Mouse (Mus musculus) ZHBTc4 (cell line): ENCODE results near the gene Tshz2.

Source experiments
- DNase-seq: peaks from one replicate; pipeline ENCODE4 v3.0.0-alpha.2; 2011; ENCODE audit warnings: low read depth, low spot score

Gene Tshz2

GRCm38 (mm10) chr2:169630070-169630469, 2.7 kb upstream of the Tshz2 start:
- no peak for DNase-seq

DNA sequence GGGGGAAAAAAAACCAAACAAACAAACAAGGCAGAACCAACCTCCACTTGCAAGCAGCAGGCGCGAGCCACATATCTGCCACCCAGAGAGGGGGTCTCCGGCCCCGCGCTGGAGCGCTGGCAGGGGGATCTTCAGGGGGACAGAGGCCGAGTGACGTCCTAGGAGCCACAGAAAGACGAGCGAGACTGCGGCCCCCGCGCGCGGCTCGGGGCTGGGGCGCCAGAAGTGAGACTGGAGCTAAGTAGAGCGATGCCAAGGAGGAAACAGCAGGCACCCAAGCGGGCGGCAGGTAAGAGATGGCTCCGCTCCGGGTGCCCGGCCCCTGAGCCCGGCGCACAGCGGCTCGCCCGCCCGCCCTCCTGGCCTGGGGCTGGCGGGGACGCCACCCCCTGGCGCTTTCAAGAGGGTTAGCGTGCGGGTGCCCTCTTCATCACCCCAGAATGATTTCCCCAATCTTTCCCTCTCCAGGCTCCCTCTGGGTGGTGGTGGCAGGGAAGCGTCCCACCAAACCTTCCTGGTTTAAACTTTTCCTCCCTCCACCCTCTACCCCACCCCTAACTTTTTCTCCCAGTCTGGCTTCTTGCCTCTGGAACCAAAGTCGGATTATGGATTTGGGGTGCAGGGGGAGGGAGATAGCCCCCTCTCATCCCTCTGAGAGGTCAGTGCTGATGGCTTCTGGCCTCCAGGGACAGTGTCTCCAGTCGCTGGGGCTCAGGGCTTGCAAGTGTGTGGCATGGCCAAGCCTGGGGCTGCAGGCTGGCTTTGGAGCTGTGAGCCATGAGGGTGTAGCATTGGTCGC, 877 bp downstream of the Tshz2 start:
- peak; percentile 48 for DNase-seq

- no peak for DNase-seq
These were observed 2.0 kb downstream of the Tshz2 start for GRCm38 (mm10) chr2:169634619-169635382.

GRCm38 (mm10) chr2:169635428-169635827, 2.6 kb downstream of the Tshz2 start:
- no peak for DNase-seq

- DNase-seq, result no peak
These were observed 3.6 kb downstream of the Tshz2 start for GRCm38 (mm10) chr2:169636414-169636813.

- DNase-seq, result peak; percentile 15
These were observed 8.7 kb downstream of the Tshz2 start for GRCm38 (mm10) chr2:169641547-169641946.

DNA sequence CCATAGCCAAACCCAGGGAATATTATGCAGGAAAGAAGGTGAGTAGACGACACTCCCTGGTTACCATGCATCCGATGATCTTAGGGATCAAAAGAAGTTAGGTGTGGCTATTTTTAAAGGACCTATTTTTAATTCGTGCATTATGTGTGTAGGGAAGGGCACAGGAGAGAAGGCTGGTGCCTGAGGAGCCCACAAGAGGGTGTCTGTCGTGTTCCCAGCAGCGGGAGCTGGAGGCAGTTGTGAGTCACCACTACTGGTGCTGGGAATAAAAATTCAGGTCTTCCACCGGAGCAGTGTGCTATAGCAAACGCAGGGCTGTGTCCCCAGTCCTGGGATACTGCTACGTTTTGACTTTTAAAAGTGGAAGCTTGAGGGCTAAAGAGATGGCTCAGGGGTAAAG, 9.6 kb downstream of the Tshz2 start:
- DNase-seq, result peak; percentile 12

DNA sequence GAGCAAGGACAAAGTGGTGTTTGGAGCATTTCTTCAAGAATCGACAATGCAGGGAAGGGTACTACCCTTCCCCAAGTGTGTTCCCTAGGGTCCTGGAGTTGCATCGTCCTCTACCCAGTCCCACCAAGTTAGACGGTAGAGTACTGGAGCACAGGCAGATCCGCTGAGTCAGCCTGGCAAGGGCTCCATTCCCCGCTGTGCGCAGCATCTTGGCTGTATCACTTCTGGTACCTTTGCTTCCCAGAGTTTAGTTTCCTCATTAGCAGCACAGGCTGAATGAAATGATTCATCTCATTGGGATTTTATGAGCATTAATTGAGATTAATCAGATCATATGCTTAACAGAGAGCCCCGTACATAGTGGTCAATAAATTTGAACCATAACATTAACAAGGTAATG, 14.3 kb downstream of the Tshz2 start:
- no peak for DNase-seq

DNA sequence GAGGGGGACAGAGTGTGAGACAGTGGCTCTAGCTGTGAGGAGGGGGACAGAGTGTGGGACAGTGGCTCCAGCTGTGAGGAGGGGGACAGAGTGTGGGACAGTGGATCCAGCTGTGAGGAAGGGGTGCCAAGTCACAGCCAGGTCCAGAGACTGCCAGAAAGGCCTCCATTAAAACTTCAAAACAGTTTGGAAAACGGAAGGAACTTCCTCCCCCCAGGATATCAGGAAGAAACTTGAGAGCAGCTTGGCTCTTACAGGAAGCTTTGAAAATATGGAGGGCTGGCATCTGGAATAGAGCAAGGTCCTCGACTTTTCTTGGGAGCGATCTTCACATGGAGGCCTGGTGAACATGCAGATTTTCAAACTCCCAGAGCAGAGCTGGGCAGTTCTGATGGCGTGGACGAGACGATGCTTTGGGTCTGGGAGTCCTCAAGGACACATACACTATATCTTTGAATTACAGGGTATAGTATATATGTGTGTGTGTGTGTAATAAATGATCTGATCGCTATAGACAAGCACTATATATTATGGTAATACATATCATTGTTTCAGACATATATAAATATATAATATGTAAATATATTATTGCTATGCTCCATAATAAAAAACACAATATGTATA, 16.6 kb downstream of the Tshz2 start:
- no peak for DNase-seq

DNA sequence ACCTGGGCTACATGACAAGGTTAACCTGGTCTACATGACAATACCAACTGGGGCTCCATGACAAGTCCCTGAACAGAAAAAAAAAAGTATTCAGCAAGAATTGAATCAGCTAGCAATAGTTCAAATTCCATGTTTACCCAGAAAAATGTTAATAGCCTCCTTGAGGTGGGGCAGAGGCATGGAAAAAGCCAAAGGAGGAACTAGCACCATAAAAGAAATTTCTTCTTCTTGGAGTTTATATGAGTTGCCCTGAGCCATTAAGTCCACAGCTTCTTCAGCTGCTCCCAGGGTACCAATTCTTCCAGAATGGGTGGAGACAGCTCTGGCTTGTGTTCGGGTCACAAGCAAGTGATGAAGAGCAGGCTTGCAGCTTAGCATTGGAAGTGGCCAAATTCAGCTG, 20.5 kb downstream of the Tshz2 start:
- no peak for DNase-seq

DNA sequence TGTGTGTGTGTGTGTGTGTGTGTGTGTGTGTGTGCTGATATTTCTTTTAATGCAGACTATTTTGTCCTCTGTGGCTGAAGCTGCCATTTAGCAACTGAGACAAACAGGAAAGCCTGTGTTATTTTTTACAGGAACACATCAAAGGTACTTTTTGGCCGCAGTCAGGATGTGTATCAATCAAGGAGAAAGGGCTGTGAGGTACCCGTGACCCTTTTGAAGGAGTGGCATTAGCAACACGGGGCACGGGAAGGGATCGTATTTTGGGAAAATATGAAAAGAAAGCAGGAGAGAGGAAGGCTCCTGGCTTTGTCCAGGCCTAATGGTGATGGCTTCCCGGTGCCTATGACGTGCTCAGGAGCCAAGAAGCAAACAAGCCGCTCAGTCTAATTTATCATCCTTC, 31.0 kb downstream of the Tshz2 start:
- DNase-seq, result no peak

- no peak for DNase-seq
These were observed 38.5 kb downstream of the Tshz2 start for GRCm38 (mm10) chr2:169671264-169671663.

DNA sequence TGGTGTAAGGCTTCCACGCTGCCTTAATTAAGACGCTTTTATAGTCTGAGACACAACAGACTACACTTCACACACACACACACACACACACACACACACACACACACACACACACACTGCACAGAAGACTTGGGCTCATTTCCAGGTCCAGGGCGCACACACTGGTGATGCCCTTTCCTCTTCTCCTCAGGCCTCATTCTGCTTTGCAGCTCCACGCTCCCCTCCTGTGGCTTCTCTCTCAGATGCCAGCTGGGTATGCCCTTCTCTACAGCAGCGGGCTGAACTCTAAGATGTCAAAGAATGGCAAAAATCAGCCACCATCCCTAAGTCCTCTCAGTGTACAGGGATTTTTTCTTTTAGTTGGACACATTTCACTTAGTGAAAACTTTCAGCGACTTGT, 41.0 kb downstream of the Tshz2 start:
- DNase-seq, result no peak

DNA sequence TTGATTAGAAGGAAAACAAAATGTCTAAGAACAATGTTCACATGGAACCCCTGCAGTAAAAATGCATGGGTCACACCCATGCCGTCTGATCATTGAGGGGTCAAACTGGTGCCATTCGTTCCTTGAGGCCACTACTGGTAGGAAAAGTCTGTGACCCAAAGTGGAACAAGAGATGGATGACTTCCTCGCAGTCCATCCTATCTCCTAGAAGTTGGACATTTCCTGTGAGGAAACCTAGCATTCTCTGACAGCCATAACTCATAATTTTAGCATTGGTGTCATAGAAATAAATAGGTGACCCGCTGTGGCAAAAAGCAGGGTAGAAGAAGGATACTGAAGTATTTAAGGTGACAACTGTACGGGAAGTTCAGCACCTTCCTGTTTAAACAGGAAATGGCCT, 41.4 kb downstream of the Tshz2 start:
- no peak for DNase-seq

DNA sequence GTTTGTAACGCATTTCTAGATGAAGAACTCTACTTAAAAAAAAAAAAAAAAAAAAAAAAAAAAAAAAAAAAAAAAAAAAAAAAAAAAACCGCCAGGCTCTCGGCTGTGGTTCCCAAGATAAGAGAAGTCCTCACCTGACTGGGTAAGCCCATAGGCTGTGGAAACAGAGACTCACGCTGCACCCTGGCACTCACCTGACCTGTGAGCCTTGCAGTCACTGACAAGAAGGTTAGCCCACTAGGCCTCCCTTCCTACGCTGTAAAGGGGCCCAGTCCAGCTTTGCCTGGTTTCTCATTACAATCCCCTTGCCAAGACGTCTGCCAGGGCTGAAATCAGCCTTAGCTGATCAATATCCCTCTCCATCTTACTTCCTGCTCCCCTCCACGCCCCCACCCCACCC, 46.5 kb downstream of the Tshz2 start:
- no peak for DNase-seq

DNA sequence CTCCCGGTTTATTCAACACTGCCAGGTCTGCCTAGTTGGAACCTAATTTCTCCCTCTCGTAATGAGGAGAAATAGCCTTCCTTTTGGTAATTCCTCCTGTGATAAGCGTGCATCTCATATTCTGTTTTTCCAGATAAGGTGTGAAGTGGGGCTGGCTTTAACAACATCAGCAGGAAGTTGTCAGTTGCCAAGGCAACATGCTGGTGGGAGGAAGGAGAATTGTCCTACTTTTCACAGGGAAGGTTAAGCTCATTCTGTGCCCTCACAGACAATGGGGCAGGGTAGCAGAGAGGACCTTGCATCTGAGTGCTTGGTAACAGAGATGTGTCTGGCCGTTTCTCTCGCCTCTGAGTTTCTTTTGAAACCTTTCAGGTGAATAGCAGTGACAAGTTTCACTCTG, 47.1 kb downstream of the Tshz2 start:
- DNase-seq, result no peak

GRCm38 (mm10) chr2:169685260-169685659, 52.4 kb downstream of the Tshz2 start:
- no peak for DNase-seq

DNA sequence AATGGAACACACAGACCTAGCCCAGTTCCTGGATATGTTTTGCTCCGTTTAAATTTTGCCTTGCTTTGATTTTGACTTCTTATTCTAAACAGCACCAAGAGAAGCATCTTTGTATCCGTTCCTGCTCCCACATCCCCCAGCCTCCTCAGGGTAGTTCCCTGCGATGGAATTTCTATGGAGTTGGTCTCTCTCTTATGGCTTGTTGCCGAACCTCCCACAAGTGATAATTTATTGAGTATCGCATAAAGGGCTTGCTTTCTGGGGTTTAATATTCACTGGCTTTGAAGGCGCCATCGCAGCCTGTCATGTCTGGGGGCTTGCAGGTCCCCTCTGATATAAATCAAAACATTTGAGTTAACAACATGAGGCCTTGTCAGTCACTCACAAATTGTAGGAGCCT, 52.9 kb downstream of the Tshz2 start:
- DNase-seq, result no peak

DNA sequence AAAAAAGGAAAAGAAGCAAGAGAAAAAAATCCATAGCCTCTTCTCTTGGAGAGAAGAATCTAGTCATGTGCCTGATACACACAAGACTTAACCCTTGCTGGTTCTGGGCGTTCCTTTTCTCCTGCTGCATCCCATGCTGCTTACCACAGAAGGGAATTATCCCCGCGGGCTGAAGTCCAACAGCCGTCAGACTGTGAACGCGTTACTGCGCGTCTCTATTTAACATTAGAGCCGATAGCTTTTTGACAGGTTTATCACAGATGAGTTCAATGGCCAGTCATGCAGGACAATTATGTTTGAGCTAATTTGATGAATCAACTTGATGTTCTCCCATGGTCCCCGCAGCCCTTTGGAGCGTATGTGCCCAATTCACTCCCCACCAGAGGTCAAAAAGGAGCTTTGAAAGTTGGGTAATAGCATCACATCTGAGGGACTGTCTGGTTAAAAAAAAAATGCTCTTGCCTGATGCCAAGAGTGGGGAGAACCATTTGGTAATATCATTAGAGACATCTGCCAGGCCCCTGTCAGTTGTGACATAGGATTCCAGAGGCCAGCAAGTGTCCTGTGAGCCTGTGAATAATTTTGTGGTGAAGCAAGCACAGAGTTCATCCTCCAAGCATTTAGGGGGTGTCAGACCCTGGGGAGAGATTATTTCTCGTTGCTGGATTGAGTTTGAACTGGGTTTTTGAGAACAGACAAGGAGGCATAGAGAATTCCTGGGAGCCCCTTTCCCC, 54.1 kb downstream of the Tshz2 start:
- DNase-seq, result no peak

GRCm38 (mm10) chr2:169690054-169690453, 57.2 kb downstream of the Tshz2 start:
- no peak for DNase-seq

- no peak for DNase-seq
These were observed 61.7 kb downstream of the Tshz2 start for GRCm38 (mm10) chr2:169694494-169694893.

DNA sequence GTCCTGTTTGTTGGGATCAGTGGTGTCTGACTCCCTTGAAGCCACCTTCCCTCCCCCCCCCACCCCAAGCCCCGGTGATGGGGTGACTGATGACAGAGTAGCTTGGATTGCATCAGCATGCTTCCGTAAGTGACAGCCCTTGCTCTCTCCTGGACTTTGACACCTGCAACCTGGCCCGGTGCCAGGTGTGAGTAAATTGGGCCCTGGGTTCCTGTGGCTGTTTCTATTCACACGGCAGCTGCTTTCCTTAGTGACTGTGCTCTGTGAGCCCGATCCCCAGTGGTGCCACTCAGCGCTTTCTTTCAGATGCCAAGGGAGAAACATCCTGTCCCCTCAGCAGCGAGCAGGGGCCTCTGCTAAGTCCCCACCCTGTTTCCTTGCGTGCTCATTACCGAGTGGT, 62.2 kb downstream of the Tshz2 start:
- no peak for DNase-seq
